Mouse (Mus musculus): ENCODE data around the gene 6030445D17Rik. TPM values are rescaled to one million over a fixed set of nuclear protein-coding genes. Genes with fewer than 3 reads are reported as not detected.

6030445D17Rik gene
- polyA plus RNA-seq (2015; fragmentation: Illumina TruSeq; extraction: RNeasy Lipid Tissue Mini Kit (QIAGEN cat#74804); ENCODE audit: insufficient read depth, low read depth, low replicate concordance) = not detected

GRCm38 (mm10) chr4:136462086-136462838 is at the start of gene 6030445D17Rik:
Gene 6030445D17Rik, plus strand, starts transcription at chr4:136462250.

DNA sequence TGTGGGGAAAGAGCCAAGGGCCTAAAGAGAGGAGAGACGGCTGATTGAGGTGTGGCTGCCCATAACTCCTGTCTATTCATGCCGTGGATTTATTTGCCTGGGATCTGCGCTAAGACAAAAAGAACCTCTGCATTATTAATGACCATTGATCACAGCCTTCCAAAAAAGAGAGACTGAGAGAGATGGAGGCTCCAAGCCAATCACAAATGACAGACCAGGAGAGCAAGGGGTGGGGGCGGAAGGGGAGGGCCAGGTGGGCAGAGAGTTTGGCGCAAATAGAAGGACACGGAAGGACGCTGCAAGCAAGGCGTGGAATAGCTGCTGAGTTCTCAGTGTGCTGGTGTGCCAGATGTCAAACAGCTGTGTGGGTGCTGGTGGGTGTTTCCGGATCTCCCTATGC is 38.8 kb upstream of the 6030445D17Rik start, which contains the start of gene Htr1d:
Gene Htr1d, plus strand, starts transcription at position 301 of the 400 bp plus-strand sequence.

DNA sequence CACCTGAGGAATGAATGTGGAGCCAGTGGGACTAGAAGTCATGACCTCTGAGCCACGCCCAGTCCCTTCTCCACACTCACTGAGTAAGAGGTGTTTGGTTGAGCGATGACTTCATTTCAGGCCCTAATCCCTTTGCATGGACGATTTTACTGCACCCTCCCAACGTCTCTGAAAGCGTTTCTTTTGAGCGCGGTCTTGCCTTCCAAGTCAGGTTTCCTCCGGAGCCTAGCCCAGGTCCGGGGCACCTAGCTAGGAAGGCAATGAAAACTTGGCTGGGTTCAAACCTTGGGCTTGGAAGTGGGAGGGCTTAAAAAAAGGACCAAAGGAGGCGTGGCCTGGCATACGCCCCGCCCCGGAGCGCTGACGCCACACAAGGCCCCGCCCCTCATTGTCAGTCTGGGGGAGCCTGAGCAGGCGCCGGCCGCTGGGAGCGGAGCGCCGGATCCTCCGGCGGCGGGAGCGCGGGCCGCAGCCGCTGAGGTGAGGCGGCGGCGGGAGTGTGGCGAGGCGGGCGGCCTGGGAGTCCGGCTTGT is 7.4 kb downstream of the 6030445D17Rik start, which contains the start of gene Luzp1:
Gene Luzp1, plus strand, starts transcription at position 391 of the 533 bp plus-strand sequence.

Other genes starting within 250 kb of the 6030445D17Rik start
- 8.2 TPM for gene Tcea3, start 214.5 kb upstream of the 6030445D17Rik start, polyA plus RNA-seq (2015; fragmentation: Illumina TruSeq; extraction: RNeasy Lipid Tissue Mini Kit (QIAGEN cat#74804); ENCODE audit: insufficient read depth, low read depth, low replicate concordance)
- gene Zfp46, start 177.6 kb upstream of the 6030445D17Rik start, polyA plus RNA-seq (2015; fragmentation: Illumina TruSeq; extraction: RNeasy Lipid Tissue Mini Kit (QIAGEN cat#74804); ENCODE audit: insufficient read depth, low read depth, low replicate concordance) = 2.1 TPM
- gene Hnrnpr, start 151.3 kb upstream of the 6030445D17Rik start, polyA plus RNA-seq (2015; fragmentation: Illumina TruSeq; extraction: RNeasy Lipid Tissue Mini Kit (QIAGEN cat#74804); ENCODE audit: insufficient read depth, low read depth, low replicate concordance) = 15.1 TPM
- gene Htr1d, start 38.7 kb upstream of the 6030445D17Rik start, polyA plus RNA-seq (2015; fragmentation: Illumina TruSeq; extraction: RNeasy Lipid Tissue Mini Kit (QIAGEN cat#74804); ENCODE audit: insufficient read depth, low read depth, low replicate concordance) = not detected
- 6.9 TPM for gene Luzp1, start 7.5 kb downstream of the 6030445D17Rik start, polyA plus RNA-seq (2015; fragmentation: Illumina TruSeq; extraction: RNeasy Lipid Tissue Mini Kit (QIAGEN cat#74804); ENCODE audit: insufficient read depth, low read depth, low replicate concordance)
- 15.4 TPM for gene Kdm1a, start 140.5 kb downstream of the 6030445D17Rik start, polyA plus RNA-seq (2015; fragmentation: Illumina TruSeq; extraction: RNeasy Lipid Tissue Mini Kit (QIAGEN cat#74804); ENCODE audit: insufficient read depth, low read depth, low replicate concordance)
- not detected for gene Tex46, start 148.2 kb downstream of the 6030445D17Rik start, polyA plus RNA-seq (2015; fragmentation: Illumina TruSeq; extraction: RNeasy Lipid Tissue Mini Kit (QIAGEN cat#74804); ENCODE audit: insufficient read depth, low read depth, low replicate concordance)
- not detected for gene Lactbl1, start 160.4 kb downstream of the 6030445D17Rik start, polyA plus RNA-seq (2015; fragmentation: Illumina TruSeq; extraction: RNeasy Lipid Tissue Mini Kit (QIAGEN cat#74804); ENCODE audit: insufficient read depth, low read depth, low replicate concordance)

Data from pancreas, adult 10 weeks (tissue).